Mouse (Mus musculus): ENCODE results near the gene Pde1b. TPM values are rescaled to one million over a fixed set of nuclear protein-coding genes. Genes with fewer than 3 reads are reported as not detected.

The Pde1b gene
- total and polyA plus RNA-seq, 2 experiments from 2014 or later = 0.88 to 1.3 TPM

DNA sequence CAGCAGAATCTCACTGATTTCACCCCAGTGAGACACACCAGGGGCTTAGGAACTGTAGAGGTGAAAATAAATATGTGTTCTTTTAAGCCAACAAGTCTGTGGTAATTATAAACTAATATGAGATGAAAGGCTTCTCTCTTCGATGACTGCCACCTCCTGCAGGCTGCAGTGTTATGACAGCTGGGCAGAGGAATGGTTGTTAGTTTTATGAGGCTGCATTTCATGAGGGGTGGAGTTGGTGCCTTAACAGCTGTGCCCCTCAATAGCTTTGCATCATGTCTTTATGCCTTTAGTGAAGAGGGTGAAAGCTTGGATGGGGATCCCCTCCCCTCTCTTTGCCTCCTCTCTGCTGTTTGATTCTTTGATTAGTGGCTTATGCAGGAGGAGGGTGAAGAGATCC is 48.2 kb downstream of the Pde1b start:
- H3K27me3 ChIP-seq (ENCODE audit: control insufficient read depth, insufficient read depth, low read length) = no peaks in the 10 kb centered on the region
- no peak for DNase-seq (ENCODE audit: low spot score)
- no peak overlapping the region for H3K4me3 ChIP-seq (ENCODE audit: low read depth, low read length)
- ATAC-seq (ENCODE audit: insufficient read depth, low read depth) = no peak
- H3K4me2 ChIP-seq (ENCODE audit: low read depth, low read length) = no peak overlapping the region
- TF ChIP-seq CTCF (IDR thresholded peaks at IDR 0.05; ENCODE audit: low read depth) = no peak
- no peak for TF ChIP-seq EP300 (IDR thresholded peaks at IDR 0.05; ENCODE audit: low read depth)
- no peaks in the 10 kb centered on the region for H3K36me3 ChIP-seq (replicated peaks; ENCODE audit: control insufficient read depth, insufficient read depth, low read length)
- H3K4me1 ChIP-seq (ENCODE audit: control insufficient read depth, insufficient read depth) = no peaks in the 10 kb centered on the region
- no peak overlapping the region for H3K27ac ChIP-seq (ENCODE audit: low read depth)
- no peak overlapping the region for H3K9ac ChIP-seq (replicated peaks; ENCODE audit: low read depth, low read length)
- 27% methylated on average over 1 of the region's 1 CpGs for WGBS
- no peaks in the 10 kb centered on the region for H3K9me3 ChIP-seq (replicated peaks; ENCODE audit: control insufficient read depth, low read length)

DNA sequence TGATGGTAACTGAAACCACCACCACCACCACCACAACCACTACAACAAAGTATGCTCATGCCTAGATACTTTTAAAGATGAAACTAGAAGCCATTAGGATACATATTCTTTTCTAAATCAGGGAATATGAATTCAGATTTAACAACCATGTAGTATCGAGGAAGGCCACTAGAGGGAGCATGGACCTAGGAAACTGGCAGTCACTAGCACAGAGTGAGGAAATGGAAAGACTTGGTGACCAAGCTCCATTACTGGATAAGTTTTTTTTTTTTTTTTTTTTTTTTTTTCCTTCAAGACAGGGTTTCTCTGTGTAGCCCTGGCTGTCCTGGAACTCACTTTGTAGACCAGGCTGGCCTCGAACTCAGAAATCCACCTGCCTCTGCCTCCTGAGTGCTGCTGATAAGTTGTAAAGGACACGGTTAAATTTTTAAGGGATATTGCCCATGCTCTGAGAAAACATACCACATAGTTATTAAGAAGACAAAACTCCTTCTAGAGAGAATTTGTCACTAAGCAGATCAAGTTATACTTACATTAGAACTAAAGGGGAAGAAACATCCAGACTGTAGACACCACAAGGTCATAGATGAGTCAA is 49.4 kb downstream of the Pde1b start:
- peak; percentile 92 for TF ChIP-seq CTCF (IDR thresholded peaks at IDR 0.05; ENCODE audit: low read depth)
- TF ChIP-seq EP300 (IDR thresholded peaks at IDR 0.05; ENCODE audit: low read depth) = no peak
- 35% methylated on average over 3 of the region's 3 CpGs for WGBS
- no peak overlapping the region for H3K27ac ChIP-seq (ENCODE audit: low read depth)
- no peak overlapping the region for H3K4me3 ChIP-seq (ENCODE audit: low read depth, low read length)
- no peaks in the 10 kb centered on the region for H3K27me3 ChIP-seq (ENCODE audit: control insufficient read depth, insufficient read depth, low read length)
- H3K4me2 ChIP-seq (ENCODE audit: low read depth, low read length) = no peak overlapping the region
- peak; percentile 63 for DNase-seq (ENCODE audit: low spot score)
- ATAC-seq (ENCODE audit: insufficient read depth, low read depth) = no peak
- no peaks in the 10 kb centered on the region for H3K4me1 ChIP-seq (ENCODE audit: control insufficient read depth, insufficient read depth)
- no peak overlapping the region for H3K9ac ChIP-seq (replicated peaks; ENCODE audit: low read depth, low read length)
- no peaks in the 10 kb centered on the region for H3K36me3 ChIP-seq (replicated peaks; ENCODE audit: control insufficient read depth, insufficient read depth, low read length)
- H3K9me3 ChIP-seq (replicated peaks; ENCODE audit: control insufficient read depth, low read length) = no peaks in the 10 kb centered on the region

- no peaks in the 10 kb centered on the region for H3K36me3 ChIP-seq (replicated peaks; ENCODE audit: control insufficient read depth, insufficient read depth, low read length)
- H3K9ac ChIP-seq (replicated peaks; ENCODE audit: low read depth, low read length) = no peak within 1 kb of the TSS
- ATAC-seq (ENCODE audit: insufficient read depth, low read depth) (no peak), DNase-seq (ENCODE audit: low spot score) (no peak)
- no peak within 1 kb of the TSS for H3K4me3 ChIP-seq (ENCODE audit: low read depth, low read length)
- no peak within 1 kb of the TSS for H3K4me2 ChIP-seq (ENCODE audit: low read depth, low read length)
- TF ChIP-seq EP300 (IDR thresholded peaks at IDR 0.05; ENCODE audit: low read depth) = no peak
- no peak for TF ChIP-seq CTCF (IDR thresholded peaks at IDR 0.05; ENCODE audit: low read depth)
- no peaks in the 10 kb centered on the region for H3K4me1 ChIP-seq (ENCODE audit: control insufficient read depth, insufficient read depth)
- no peaks in the 10 kb centered on the region for H3K9me3 ChIP-seq (replicated peaks; ENCODE audit: control insufficient read depth, low read length)
- no peak within 1 kb of the TSS for H3K27ac ChIP-seq (ENCODE audit: low read depth)
- H3K27me3 ChIP-seq (ENCODE audit: control insufficient read depth, insufficient read depth, low read length) = no peaks in the 10 kb centered on the region
Measured at GRCm38 (mm10) chr15:103564981-103565380, 62.1 kb downstream of the Pde1b start, which contains the start of gene Glycam1. TSS of gene Glycam1 (minus strand) at chr15:103565081.

Other genes starting within 250 kb of the Pde1b start
- 1.9 and 2.5 TPM in 2 replicates for gene Nfe2, start 244.6 kb upstream of the Pde1b start, total RNA-seq (2014; rRNA removed; ENCODE audit: low replicate concordance)
- gene Nfe2, start 244.6 kb upstream of the Pde1b start, polyA plus RNA-seq (2015; fragmentation: Nextera tagmentation; extraction: Ambion mirVana) = 0.93 and 1.2 TPM in 2 replicates
- gene Copz1, start 230.3 kb upstream of the Pde1b start, total RNA-seq (2014; rRNA removed; ENCODE audit: low replicate concordance) = 109 and 117 TPM in 2 replicates
- 124 TPM in 2 replicates for gene Copz1, start 230.3 kb upstream of the Pde1b start, polyA plus RNA-seq (2015; fragmentation: Nextera tagmentation; extraction: Ambion mirVana)
- gene Gpr84, start 192.4 kb upstream of the Pde1b start, total RNA-seq (2014; rRNA removed; ENCODE audit: low replicate concordance) = not detected in 2 replicates
- gene Gpr84, start 192.4 kb upstream of the Pde1b start, polyA plus RNA-seq (2015; fragmentation: Nextera tagmentation; extraction: Ambion mirVana) = 0.10 TPM in 1 of 2 replicates, not detected in the other
- 5.4 and 7.9 TPM in 2 replicates for gene Zfp385a, start 162.9 kb upstream of the Pde1b start, total RNA-seq (2014; rRNA removed; ENCODE audit: low replicate concordance)
- gene Zfp385a, start 162.9 kb upstream of the Pde1b start, polyA plus RNA-seq (2015; fragmentation: Nextera tagmentation; extraction: Ambion mirVana) = 4.5 and 5.5 TPM in 2 replicates
- gene Itga5, start 136.3 kb upstream of the Pde1b start, total RNA-seq (2014; rRNA removed; ENCODE audit: low replicate concordance) = 83.3 and 85.4 TPM in 2 replicates
- gene Itga5, start 136.3 kb upstream of the Pde1b start, polyA plus RNA-seq (2015; fragmentation: Nextera tagmentation; extraction: Ambion mirVana) = 44.3 and 47.5 TPM in 2 replicates
- 9.9 TPM in 1 of 2 replicates, not detected in the other for gene Gtsf1, start 72.6 kb upstream of the Pde1b start, total RNA-seq (2014; rRNA removed; ENCODE audit: low replicate concordance)
- gene Gtsf1, start 72.6 kb upstream of the Pde1b start, polyA plus RNA-seq (2015; fragmentation: Nextera tagmentation; extraction: Ambion mirVana) = 11.4 and 13.7 TPM in 2 replicates
- not detected in 2 replicates for gene Gtsf2, start 54.6 kb upstream of the Pde1b start, total RNA-seq (2014; rRNA removed; ENCODE audit: low replicate concordance)
- gene Gtsf2, start 54.6 kb upstream of the Pde1b start, polyA plus RNA-seq (2015; fragmentation: Nextera tagmentation; extraction: Ambion mirVana) = not detected in 2 replicates
- 1.7 and 3.4 TPM in 2 replicates for gene Nckap1l, start 49.2 kb upstream of the Pde1b start, total RNA-seq (2014; rRNA removed; ENCODE audit: low replicate concordance)
- 0.93 and 0.97 TPM in 2 replicates for gene Nckap1l, start 49.2 kb upstream of the Pde1b start, polyA plus RNA-seq (2015; fragmentation: Nextera tagmentation; extraction: Ambion mirVana)
- 8.4 and 25.2 TPM in 2 replicates for gene Ppp1r1a, start 35.0 kb downstream of the Pde1b start, total RNA-seq (2014; rRNA removed; ENCODE audit: low replicate concordance)
- 36.3 and 43.4 TPM in 2 replicates for gene Ppp1r1a, start 35.0 kb downstream of the Pde1b start, polyA plus RNA-seq (2015; fragmentation: Nextera tagmentation; extraction: Ambion mirVana)
- not detected in 2 replicates for gene Glycam1, start 62.0 kb downstream of the Pde1b start, total RNA-seq (2014; rRNA removed; ENCODE audit: low replicate concordance)
- gene Glycam1, start 62.0 kb downstream of the Pde1b start, polyA plus RNA-seq (2015; fragmentation: Nextera tagmentation; extraction: Ambion mirVana) = not detected in 2 replicates